Mouse (Mus musculus): Measurements from ENCODE around the gene Grm8. TPM values are rescaled to one million over a fixed set of nuclear protein-coding genes. Genes with fewer than 3 reads are reported as not detected.

The Grm8 gene
- total and polyA plus RNA-seq, 3 experiments, result not detected

DNA sequence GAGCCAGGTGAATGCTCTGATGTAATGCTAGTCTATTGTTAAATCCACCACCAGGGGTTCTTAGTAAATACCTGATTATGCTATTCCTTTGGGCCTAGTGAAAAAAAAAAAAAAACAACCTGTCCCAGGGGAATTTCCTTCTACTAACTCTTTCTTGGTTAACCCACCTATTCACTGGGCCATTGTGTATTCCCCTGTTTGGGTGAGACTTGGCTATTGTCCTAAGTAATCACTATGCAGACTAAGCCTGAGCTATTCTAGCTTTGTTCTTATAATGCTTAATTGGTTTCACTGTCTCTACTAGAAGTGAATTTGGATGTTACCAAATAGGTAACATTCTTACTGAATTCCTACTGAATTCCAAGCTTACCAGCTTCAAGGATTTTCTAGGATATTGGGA is 872.4 kb downstream of the Grm8 start:
- Histone ChIP-seq H3K9ac (ENCODE audit: low read depth, low read length) (no peak overlapping the region), H3K79me2 (replicated peaks; ENCODE audit: control insufficient read depth, insufficient read depth, low read length) (no peaks in the 10 kb centered on the region), H3K36me3 (ENCODE audit: control insufficient read depth, insufficient read depth, low read length) (no peaks in the 10 kb centered on the region), H3K4me3 (no peak overlapping the region), H3K27me3 (ENCODE audit: control insufficient read depth, insufficient read depth, low read length) (no peaks in the 10 kb centered on the region), H3K4me1 (ENCODE audit: control insufficient read depth, insufficient read depth, low read length) (no peaks in the 10 kb centered on the region), H3K27ac (no peak overlapping the region)
- TF ChIP-seq CTCF (IDR thresholded peaks at IDR 0.05) (no peak), EP300 (IDR thresholded peaks at IDR 0.05; ENCODE audit: insufficient read depth, low read depth, low read length) (no peak), POLR2A (IDR thresholded peaks at IDR 0.05; ENCODE audit: insufficient read depth, low read depth, low read length) (no peak)
- intact Hi-C loops (cut with DNase I), result no loop called here
- DNase-seq, result no peak

DNA sequence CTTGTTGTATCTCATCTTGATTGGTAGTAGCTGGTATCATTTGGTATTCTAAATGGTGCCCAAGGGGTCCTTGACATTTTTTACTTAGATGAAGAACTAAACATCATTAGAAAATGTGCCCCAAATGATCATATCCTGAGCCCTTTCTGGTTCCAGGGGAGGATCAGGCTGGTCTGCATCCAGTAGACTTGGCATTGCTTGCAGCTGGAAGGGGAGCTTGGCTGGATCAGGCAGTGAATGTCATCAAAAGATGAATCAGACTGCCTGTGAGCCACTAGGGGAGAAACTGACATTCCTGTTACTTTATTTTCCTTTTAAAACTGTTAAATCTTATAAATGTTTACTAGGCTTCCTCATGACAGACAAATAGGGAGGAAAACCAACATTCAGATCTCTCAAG is 894.6 kb downstream of the Grm8 start:
- H3K79me2 ChIP-seq (replicated peaks; ENCODE audit: control insufficient read depth, insufficient read depth, low read length), result no peaks in the 10 kb centered on the region
- no peak overlapping the region for H3K4me3 ChIP-seq
- no peaks in the 10 kb centered on the region for H3K36me3 ChIP-seq (ENCODE audit: control insufficient read depth, insufficient read depth, low read length)
- H3K27ac ChIP-seq, result no peak overlapping the region
- no peak overlapping the region for H3K9ac ChIP-seq (ENCODE audit: low read depth, low read length)
- TF ChIP-seq POLR2A (IDR thresholded peaks at IDR 0.05; ENCODE audit: insufficient read depth, low read depth, low read length) (no peak), EP300 (IDR thresholded peaks at IDR 0.05; ENCODE audit: insufficient read depth, low read depth, low read length) (no peak), CTCF (IDR thresholded peaks at IDR 0.05) (0 out of 2 replicates have a peak, but pooled peaks have one; percentile 12)
- H3K27me3 ChIP-seq (ENCODE audit: control insufficient read depth, insufficient read depth, low read length), result no peaks in the 10 kb centered on the region
- intact Hi-C loops (cut with DNase I), result no loop called here
- no peaks in the 10 kb centered on the region for H3K4me1 ChIP-seq (ENCODE audit: control insufficient read depth, insufficient read depth, low read length)
- peak; percentile 8 to 15 for DNase-seq

DNA sequence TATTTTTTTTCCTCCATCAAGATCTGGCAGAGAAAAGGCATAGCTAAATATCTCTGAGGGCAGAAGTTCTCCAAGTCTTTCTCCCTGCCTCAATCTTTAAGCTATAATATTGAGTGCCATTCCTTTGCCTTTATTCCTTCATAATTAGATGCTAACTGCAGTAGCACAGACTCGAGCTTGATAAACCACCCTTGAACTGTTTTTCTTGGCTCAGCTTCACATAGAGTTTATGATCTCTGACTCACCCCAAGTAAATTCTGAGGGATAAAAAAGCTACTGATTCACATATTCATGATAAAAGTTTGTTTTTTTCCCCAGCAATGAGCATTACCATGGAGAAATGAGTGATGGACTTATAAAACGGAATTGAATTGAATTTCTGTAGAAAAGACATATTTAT is 895.0 kb downstream of the Grm8 start:
- no peaks in the 10 kb centered on the region for H3K27me3 ChIP-seq (ENCODE audit: control insufficient read depth, insufficient read depth, low read length)
- intact Hi-C loops (cut with DNase I), result no loop called here
- no peaks in the 10 kb centered on the region for H3K79me2 ChIP-seq (replicated peaks; ENCODE audit: control insufficient read depth, insufficient read depth, low read length)
- H3K27ac ChIP-seq, result no peak overlapping the region
- TF ChIP-seq POLR2A (IDR thresholded peaks at IDR 0.05; ENCODE audit: insufficient read depth, low read depth, low read length), result no peak
- TF ChIP-seq CTCF (IDR thresholded peaks at IDR 0.05), result no peak
- TF ChIP-seq EP300 (IDR thresholded peaks at IDR 0.05; ENCODE audit: insufficient read depth, low read depth, low read length), result no peak
- no peak for DNase-seq
- no peak overlapping the region for H3K9ac ChIP-seq (ENCODE audit: low read depth, low read length)
- H3K36me3 ChIP-seq (ENCODE audit: control insufficient read depth, insufficient read depth, low read length), result no peaks in the 10 kb centered on the region
- H3K4me1 ChIP-seq (ENCODE audit: control insufficient read depth, insufficient read depth, low read length), result no peaks in the 10 kb centered on the region
- 27% methylated on average over 2 of the region's 2 CpGs for WGBS
- no peak overlapping the region for H3K4me3 ChIP-seq

Small RNA genes lying within 50 kb of the gene (microRNA-seq; reads per million reads assigned to microRNA genes)
- 0.39 to 0.56 reads per million in 2 experiments for gene Mir592

Data from heart, adult 2 months (tissue).